Mouse (Mus musculus) layer of hippocampus, postnatal 14 days (tissue): ENCODE results near the gene Ptov1. TPM values are rescaled to one million over a fixed set of nuclear protein-coding genes. Genes with fewer than 3 reads are reported as not detected.

Experiments
- DNase-seq, 2 experiments: peaks; one replicate each; pipeline ENCODE4 v3.0.0; 2021 to 2022; ENCODE audit warnings: low spot score in 2 of 2, mixed read lengths in 1 of 2
- total RNA-seq, 2 experiments: library from RNA; stranded (reverse); gene quantifications; 2 replicates each; pipeline ENCODE4 v1.2.3; 2021

The Ptov1 gene
- total RNA-seq, 2 experiments from 2014 or later: 272 to 295 TPM

DNA sequence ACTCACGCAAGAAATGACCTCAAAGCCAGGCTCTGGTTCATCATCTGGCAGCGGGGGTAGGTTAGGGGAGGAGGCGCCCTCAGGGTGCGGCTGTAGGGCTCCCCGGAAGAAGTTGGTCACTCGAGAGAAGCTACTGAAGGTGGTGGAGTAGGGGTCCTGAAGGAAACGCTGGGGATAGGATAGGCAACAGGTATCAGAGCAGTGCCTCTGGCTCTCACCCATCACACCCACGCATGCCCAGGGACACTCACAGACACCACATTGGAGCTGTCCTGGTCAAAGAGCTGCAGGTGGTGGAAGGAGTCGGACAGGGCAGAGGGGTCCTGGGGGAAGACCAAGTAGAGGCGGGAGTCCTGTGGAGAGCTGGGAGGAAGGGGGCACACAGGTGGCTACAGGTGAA is 24.6 kb downstream of the Ptov1 start:
- DNase-seq: no peak

DNA sequence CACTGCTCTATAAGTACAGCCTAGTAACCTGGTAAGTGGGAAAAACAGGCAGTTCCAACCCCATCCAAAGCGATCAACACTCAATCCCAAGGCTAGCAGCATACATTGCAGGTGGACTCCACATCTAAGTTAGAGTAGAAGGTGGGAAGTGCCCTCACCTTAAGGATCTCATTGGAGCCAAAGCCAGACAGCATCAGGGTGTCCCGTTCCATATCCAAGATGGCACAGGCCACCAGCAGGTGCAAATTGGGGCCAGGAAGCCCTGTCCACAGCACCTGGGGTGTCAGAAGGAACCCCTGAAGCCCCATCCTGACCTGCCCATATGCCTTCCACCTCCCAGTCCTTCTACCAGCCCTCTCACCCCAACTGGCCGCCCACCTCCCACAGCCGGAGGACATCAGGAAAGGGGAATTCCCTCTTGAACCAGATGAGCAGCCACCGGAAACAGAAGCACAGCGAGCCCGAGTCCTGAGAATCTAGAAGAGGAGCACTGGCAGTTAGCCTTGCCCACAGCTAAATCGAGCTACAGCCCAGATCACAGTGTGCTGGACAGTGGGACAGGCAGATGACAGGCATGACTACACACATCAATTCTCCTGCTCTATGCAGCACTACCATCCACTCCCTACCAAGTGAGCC is 27.6 kb downstream of the Ptov1 start:
- no peak for DNase-seq

DNA sequence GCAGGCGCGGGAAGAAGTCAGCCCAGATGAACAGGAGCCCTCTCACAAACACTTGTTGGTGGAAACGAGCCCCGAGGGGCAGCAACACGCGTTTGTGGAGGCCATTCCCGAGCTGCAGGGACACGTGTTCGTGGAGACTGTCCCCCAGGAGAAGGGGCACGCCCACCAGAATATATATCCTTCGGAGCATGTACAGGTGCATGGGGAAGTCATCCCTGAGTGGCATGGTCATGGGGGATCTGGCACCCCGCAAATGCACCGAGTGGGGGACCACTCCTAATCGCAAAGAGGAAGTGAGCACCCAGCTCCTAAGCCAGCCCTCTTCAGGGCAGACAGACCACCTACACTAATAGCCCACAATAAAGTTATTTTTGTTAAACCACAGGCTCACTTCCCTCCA is 29.2 kb downstream of the Ptov1 start:
- no peak for DNase-seq

DNA sequence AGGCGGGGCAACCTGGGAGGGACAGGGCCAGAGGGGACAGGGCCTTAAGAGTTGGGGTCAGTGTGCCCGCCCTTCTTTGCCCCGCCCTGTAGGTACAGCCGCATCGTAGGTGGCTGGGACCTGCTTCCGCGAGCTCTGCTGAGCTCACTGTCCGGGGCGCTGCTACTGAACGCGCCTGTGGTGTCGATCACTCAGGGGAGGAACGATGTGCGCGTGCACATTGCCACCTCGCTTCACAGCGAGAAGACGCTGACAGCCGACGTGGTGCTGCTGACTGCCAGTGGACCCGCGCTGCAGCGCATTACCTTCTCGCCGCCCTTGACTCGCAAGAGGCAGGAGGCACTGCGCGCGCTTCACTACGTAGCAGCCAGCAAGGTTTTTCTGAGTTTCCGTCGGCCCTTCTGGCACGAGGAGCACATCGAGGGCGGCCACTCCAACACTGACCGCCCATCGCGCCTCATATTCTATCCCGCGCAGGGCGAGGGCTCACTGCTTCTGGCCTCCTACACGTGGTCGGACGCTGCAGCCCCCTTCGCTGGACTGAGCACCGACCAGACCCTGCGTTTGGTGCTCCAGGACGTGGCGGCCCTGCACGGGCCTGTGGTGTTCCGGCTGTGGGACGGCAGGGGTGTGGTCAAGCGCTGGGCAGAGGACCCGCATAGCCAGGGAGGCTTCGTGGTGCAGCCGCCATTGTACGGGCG is 29.9 kb downstream of the Ptov1 start:
- DNase-seq: peak in 1 of 2 experiments; percentile 46

DNA sequence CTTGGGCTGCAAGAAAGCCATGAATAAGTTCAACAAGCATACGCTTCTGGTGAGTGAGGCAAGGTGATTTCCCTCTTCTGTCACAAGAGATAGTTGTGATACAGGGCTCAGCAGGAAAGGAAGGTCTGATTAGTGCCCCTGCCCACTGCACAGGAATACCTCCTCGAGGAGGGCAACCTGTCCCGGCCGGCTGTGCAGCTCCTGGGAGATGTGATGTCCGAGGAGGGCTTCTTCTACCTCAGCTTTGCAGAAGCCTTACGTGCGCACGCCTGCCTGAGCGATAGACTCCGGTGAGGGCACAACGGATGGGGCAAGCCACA is 30.5 kb downstream of the Ptov1 start:
- DNase-seq: no peak

DNA sequence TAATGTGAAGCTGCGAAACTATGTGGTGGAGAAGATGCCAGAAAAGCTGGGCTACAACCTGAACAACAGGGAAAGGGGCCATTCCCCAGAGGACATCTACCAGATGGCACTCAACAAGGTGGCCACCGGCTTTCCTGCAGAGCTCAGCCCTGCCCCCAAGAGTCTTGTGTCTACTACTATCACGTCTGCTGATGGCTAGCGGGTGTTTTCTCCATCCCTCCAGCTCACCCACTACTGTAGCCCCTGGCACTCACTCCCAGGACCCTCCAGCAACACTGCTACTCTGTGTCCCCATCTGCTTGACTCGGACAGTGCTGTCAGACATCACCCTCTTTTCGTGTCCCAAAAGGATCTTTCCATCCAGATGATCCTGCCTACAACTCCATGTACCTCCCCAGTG is 31.5 kb downstream of the Ptov1 start:
- DNase-seq: no peak

DNA sequence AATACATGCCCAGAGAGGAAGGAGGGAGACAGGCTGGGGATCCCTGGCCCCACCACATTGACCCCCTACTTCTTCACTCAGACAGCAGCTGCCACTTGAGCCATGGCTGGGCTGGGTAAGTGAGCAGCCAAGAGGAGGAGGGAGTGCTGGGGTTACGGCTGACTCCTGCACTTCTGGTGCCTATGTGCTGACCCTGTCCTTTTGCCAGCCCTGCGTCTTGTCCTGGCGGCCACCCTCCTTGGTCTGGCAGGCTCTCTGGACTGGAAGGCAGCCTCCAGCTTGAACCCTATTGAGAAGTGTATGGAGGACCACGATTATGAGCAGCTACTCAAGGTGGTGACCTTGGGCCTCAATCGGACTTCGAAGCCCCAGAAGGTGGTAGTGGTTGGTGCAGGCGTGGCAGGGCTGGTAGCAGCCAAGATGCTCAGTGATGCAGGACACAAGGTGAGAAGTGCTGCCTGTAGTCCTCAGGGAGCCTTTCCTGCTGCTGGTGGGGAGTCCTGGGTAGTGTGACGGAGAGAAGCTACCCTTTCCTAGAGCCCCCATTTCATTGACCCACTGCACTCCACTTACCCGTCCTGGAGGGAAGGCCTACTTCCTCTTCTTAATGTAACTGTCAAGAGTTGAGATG is 33.0 kb downstream of the Ptov1 start:
- no peak for DNase-seq

DNA sequence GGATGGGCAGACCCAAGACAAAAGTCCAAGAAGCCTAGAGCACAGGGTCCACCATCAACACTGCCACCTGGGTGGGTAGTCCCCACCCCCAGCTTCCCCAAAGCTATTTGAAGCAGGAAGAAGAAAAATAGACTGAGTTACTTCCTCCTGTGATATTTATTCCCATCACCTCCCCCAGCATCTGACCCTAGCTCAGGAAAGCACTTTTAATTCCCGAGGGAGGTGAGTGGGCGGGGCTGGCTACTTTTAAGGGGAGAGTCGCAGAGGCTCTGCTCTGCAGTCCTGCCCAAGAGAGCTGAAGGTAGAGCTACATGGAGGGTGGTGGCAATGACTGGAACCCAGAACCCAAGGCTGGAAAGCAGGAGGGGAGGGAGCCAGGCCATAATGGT is 33.6 kb downstream of the Ptov1 start:
- DNase-seq: no peak

DNA sequence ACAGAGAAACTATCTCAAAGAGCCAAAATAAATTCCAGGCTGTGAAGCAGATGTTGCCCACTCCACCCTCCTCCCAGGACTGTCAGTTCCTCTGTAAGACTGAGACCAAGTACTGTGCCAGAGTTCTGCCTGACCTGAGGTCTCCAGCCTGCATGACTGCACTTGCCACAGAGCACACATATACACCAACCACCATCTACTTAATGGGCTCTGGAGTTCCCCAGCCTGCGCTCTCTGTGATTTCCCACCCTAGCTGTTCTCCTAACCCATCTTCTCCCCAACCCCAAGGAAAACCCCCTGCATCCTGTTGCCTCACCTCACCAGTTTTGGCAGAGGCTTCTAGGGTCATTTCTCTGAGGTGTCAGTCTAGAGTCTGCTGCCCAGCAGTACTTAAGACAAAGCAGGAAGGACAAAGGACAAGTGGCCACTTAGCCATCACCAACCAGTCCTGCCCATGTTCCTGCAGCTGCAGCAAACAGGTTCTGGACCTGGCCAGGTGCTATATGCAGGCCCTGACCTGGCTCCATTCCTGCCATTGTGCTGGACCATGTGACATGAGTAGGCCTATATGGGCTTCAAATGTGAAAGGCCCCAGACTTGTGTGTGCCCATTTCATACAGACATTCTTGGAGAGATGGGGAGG is 34.1 kb downstream of the Ptov1 start:
- DNase-seq: no peak

DNA sequence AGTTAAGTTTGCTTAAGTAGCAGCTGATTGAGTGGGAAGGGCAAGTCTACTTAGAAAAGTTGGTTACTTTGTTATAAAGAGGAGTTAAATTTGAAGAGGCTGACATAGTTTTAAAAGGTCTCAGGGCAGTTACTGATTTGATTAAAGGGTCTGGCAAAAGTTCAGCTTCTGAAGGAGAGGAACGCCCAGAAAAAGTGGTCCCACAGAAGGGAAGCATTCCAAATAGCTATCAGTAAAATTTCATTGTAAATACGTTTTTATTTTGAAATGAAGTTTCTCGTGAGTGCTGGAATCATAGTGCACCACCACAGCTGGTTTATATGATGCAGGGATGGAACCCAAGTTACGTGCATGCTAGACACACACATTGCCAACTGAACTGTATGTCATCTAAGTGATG is 36.8 kb downstream of the Ptov1 start:
- DNase-seq: no peak

DNA sequence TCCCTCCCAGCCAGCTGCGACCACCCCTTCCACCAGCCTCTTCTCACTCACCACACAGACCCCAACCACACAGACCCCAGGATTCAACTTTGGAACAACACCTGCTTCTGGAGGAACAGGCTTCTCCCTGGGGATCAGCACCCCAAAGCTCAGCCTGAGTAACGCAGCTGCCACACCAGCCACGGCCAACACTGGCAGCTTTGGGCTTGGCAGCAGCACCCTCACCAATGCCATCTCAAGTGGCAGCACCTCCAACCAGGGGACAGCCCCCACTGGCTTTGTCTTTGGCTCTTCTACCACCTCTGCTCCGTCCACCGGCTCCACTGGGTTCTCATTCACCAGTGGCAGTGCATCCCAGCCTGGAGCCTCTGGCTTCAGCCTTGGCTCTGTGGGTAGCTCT is 40.9 kb downstream of the Ptov1 start:
- DNase-seq: no peak

DNA sequence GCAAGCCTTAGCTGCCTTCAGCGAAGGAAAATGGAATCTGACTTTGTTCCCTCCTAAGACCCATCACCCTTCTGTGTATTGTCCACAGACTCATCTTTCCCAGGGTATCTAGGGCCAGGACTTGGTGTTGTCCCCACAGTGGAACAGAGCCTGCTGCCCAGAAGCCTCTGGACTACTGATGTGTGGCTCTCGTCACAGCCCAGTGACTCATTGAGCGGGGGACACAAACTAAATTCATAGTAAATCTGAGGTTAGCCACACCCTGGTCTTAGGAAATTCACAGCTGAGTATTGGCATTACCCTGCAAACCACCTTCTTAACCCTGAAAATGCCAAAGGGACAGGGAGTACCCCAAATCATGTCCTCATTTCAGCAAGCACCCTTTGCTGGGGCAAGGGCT is 42.8 kb downstream of the Ptov1 start:
- DNase-seq: no peak

DNA sequence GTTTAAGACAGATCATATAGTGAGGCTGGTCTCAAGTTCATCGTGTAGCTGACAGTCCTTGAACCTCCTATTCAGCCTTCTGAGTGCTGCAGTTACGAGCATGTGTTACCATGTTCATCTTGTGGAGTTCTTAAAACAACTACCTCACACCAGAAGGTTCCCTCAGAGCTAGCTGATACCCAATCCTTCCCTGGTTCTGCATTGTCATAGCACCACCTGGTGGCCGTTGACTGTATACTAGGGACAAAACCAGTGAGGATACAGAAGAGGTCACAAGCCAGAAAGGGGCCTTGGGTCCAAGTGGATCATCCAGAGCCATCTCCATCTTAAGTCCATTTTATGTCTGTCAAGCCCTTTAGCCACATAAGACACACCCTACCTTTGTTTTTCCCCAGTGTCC is 44.7 kb downstream of the Ptov1 start:
- peak; percentile 76 to 82 for DNase-seq

DNA sequence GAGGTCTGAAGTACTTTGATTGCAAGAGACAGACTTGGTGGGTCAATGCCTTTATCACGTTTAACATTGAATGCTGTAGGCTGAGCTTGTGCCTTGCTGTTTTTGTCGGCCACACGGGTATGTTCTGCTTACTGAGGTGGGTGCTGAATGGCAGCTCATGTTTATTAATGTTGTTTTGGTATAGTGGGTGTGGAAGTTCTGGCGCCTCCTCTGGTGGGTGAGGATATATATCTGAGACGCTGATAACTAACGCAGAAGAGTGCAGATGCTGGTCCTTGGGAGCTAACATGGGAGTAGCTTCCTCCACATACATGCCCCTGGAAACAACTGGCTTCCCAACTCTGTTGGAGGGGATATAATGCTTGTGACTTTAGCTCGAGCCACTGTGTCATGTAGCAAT is 46.2 kb downstream of the Ptov1 start:
- no peak for DNase-seq

DNA sequence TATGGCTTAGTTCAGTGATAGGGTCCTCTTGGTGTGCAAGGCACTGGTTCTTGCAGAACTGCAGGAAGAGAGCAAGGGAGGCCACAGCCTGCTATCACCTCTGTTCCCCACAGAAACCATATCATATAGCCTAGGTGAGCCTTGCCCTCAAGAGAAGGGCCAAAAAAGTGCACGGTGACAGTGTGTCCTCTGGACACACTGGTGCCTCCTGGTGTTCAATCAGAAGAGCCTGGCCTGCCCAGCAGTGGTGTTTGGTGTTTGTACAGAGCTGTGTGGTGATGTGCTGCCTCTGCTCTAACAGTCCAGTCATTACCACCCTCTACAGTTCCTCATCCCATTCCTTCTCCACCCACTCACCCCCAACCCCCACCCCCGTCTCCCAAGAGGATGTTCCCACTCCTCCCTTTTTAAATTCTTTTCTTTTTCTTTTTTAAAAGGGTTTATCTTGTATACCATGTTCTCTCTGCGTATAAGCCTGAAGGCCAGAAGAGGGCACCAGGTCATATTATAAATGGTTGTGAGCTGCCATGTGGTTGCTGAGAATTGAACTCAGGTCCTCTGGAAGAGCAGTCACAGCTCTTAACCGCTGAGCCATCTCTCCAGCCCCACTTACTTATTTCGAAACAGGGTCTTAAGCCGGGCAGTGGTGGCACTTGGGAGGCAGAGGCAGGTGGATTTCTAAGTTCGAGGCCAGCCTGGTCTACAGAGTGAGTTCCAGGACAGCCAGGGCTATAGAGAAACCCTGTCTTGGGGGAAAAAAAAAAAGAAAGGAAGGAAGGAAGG is 47.7 kb downstream of the Ptov1 start:
- no peak for DNase-seq

DNA sequence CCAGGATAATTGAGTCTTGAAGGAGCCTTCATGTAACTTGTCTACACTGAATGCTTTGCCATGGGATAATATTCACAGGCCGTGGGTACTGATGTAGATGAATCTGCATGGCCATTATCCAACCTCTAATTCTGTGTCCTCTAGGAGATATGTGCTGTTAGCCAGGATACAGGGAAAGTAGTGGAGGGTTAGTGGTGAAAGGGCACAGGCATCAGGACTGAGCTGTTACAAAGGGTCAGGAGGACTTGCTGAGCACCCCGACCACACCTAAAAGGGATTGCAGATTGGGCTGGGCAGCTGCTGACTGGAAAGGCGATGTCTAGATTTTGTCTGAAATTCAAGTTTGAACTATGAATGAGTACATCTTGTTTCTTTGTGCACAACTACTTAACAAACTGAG is 49.1 kb downstream of the Ptov1 start:
- no peak for DNase-seq

DNA sequence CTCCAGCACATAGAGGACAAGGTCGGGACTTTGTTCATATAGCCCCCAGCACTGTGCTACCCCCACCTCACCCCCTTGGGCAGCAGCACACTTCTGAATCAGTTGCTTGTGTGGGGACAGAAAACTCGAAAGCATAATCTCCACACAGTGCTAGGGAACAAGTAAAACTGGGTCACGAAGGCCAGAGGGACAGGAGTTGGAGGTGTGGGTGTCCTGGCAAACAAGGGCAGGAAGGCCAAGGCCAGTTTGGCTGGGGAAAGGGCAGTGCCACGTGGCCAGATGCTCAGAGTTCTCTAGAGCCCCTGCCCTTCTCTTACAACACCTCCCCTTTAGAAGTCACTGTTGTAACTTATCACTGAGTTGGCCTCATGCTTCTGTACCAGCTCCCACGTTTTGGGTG is 49.7 kb downstream of the Ptov1 start:
- no peak for DNase-seq

DNA sequence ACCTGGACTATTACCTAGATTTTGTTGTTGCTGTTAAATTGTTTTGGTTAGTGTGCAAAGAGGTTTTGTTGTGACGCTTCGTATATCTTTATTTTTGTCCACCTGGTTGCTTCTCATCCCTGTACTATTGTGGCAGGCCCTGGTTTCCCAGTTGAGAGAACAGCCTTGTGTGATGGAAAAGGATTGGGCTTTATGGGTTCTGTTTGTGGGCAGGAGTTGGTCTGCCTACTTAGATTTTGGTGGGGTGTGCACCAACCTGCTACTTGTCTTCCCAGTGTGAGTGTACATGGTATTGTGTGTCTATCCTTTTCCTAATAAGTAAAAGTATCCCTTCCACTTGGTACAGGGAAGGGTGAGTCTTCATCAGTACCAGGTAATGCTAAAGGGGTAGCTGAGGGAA is 50.2 kb downstream of the Ptov1 start:
- no peak for DNase-seq

DNA sequence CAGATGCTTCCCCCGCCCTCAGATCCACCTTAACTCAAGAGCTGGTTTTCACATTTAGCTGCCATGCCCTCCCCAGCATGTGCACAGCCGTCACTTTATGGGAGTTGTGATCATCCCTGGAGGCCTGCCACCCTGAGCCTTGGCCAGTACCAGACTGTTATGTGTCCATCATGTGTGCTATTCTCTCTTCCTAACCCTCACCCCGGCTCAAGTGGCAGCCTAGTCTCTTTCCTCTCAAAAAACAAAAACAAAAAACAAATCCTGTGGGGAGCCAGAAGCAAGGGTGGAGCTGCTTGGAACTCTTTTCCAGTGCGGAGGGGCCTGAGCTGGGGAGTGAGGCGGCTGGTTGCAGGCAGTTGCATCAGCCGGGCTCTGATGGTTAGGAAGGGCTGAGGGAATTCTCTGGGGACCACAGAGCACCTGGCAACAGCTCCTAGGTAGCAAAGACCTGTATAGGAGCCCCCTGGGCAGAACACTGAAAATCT is 50.8 kb downstream of the Ptov1 start:
- no peak for DNase-seq

DNA sequence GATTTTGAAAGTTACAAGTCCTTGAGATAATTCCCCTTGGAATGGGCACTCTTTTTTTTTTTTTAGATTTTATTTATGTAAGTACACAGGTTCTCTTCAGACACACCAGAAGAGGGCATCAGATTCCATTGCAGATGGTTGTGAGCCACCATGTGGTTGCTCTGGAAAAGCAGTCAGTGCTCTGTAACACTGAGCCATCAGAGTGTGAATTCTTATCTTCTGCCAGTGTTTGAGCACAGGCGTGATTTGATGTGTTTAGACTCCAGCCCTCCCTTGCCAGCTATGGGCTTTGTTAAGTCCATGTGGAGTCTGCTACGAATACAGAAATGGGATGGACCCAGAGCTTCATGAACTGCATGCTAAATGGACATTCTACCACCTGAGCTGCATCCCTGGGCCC is 51.4 kb downstream of the Ptov1 start:
- DNase-seq: peak in 1 of 2 experiments; percentile 67

DNA sequence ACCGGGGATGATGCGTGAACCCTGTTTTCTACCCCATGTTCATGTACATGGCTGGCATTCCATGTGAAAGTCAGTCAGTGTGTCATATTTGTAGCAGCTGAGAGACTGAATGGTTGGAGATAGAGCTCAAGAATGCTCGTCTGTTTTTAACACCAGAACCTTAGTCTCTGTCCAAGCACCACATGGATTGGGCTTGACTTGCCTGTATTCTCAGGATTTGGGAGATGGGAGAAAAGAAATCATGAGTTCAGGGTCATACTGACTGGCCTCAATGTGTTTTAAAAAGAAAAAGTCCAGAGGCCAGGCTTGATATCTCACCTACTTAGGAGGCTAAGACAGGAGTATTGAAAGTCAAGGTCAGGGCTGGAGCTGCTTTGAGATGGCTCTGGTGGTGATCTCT is 52.1 kb downstream of the Ptov1 start:
- DNase-seq: no peak
